Mouse (Mus musculus) limb, embryonic 14.5 days (tissue): Measurements from ENCODE around the gene Galntl6. TPM values are rescaled to one million over a fixed set of nuclear protein-coding genes. Genes with fewer than 3 reads are reported as not detected.
"Not testable (repeated sequence)": the region's sequence is repeated elsewhere in the genome, so short reads cannot be mapped to it uniquely, and the experiment has no call there.

Experiments used
- ATAC-seq: fragments of 200-750 bp; cut with Nextera tagmentation; 2 replicates; pipeline ENCODE4 v1.8.0; 2017; ENCODE audit warnings: low read depth, moderate number of reproducible peaks, moderate TSS enrichment; ENCODE audit not compliant: low FRiP score
- DNase-seq: peaks from one replicate; pipeline ENCODE4 v3.0.0-alpha.2; 2015; ENCODE audit warnings: low spot score
- H3K27ac ChIP-seq: fragments of 300-500 bp; sonication (generic); replicated peaks from 2 replicates; pipeline ENCODE4 v1.5.1; 2014; ENCODE audit warnings: low read depth, mild to moderate bottlenecking, low read length, moderate library complexity, mixed read lengths
- H3K27me3 ChIP-seq: fragments of 300-500 bp; sonication (generic); 2 replicates; pipeline ENCODE4 v1.6.1; 2014; ENCODE audit warnings: low read length, mixed read lengths; ENCODE audit not compliant: control insufficient read depth, insufficient read depth
- H3K36me3 ChIP-seq: fragments of 300-500 bp; sonication (generic); 2 replicates; pipeline ENCODE4 v1.6.1; 2014; ENCODE audit warnings: mild to moderate bottlenecking, low read length, moderate library complexity, mixed read lengths; ENCODE audit not compliant: control insufficient read depth, insufficient read depth
- H3K4me1 ChIP-seq: fragments of 300-500 bp; sonication (generic); 2 replicates; pipeline ENCODE4 v1.6.1; 2014; ENCODE audit warnings: antibody characterized with exemption, low read length, mixed read lengths; ENCODE audit not compliant: control insufficient read depth, insufficient read depth
- H3K4me2 ChIP-seq: fragments of 300-500 bp; sonication (generic); replicated peaks from 2 replicates; pipeline ENCODE4 v1.6.1; 2014; ENCODE audit warnings: low read depth, mild to moderate bottlenecking, low read length, moderate library complexity; ENCODE audit not compliant: severe bottlenecking
- H3K4me3 ChIP-seq: fragments of 300-500 bp; sonication (generic); replicated peaks from 2 replicates; pipeline ENCODE4 v1.5.1; 2014; ENCODE audit warnings: low read length
- H3K9ac ChIP-seq: fragments of 300-500 bp; sonication (generic); 2 replicates; pipeline ENCODE4 v1.6.1; 2014; ENCODE audit warnings: mild to moderate bottlenecking, low read depth, low read length, moderate library complexity; ENCODE audit not compliant: severe bottlenecking
- H3K9me3 ChIP-seq: fragments of 300-500 bp; sonication (generic); 2 replicates; pipeline ENCODE4 v1.6.1; 2016; ENCODE audit warnings: low read length; ENCODE audit not compliant: control insufficient read depth
- POLR2A ChIP-seq: fragments of 200-500 bp; IDR thresholded peaks from 2 replicates; pipeline ENCODE4 v1.8.0; 2012; ENCODE audit warnings: inconsistent platforms, mild to moderate bottlenecking, moderate library complexity, borderline replicate concordance; ENCODE audit not compliant: insufficient read depth, insufficient read length; ENCODE audit errors: extremely low read depth
- WGBS: fragments of 180-500 bp; shearing (Covaris S2); extraction: QIAGEN DNeasy Blood & Tissue Kit; methylation state at CpG from one replicate; pipeline ENCODE4 v1.1.7; 2014; 5-methylcytosine and 5-hydroxymethylcytosine counted together
- polyA plus RNA-seq, 2 experiments: library from polyadenylated mRNA; depleted of rRNA in 1 of 2; stranded (reverse) in 1 of 2; unstranded in 1 of 2; fragments of >200 nt; fragmentation: Nextera tagmentation in 1 of 2; extraction: Ambion mirVana in 1 of 2; gene quantifications; 2 replicates each; pipeline versions ENCODE4 v1.2.1 to v1.2.3; 2012 to 2014

Gene Galntl6
- polyA plus RNA-seq, 2 experiments: 0.57 to 0.65 TPM

GRCm38 (mm10) chr8:58487099-58487498 is 425.3 kb downstream of the Galntl6 start:
- H3K4me2 ChIP-seq: no peak overlapping the region
- no peak overlapping the region for H3K9ac ChIP-seq
- no peak for TF ChIP-seq POLR2A
- H3K4me1 ChIP-seq: no peaks in the 10 kb centered on the region
- no peak overlapping the region for H3K27ac ChIP-seq
- DNase-seq: no peak
- H3K36me3 ChIP-seq: no peaks in the 10 kb centered on the region
- H3K27me3 ChIP-seq: no peaks in the 10 kb centered on the region
- no peak for ATAC-seq
- WGBS: 72% methylated on average over 4 of the region's 4 CpGs
- no peaks in the 10 kb centered on the region for H3K9me3 ChIP-seq
- H3K4me3 ChIP-seq: no peak overlapping the region

- H3K9ac ChIP-seq, H3K9me3 ChIP-seq, H3K4me2 ChIP-seq, H3K4me3 ChIP-seq, H3K27me3 ChIP-seq, ATAC-seq, H3K4me1 ChIP-seq, DNase-seq, H3K36me3 ChIP-seq, H3K27ac ChIP-seq: not testable (repeated sequence)
- 89% methylated on average over 2 of the region's 2 CpGs for WGBS
These were observed 449.1 kb downstream of the Galntl6 start for GRCm38 (mm10) chr8:58463342-58463741.

GRCm38 (mm10) chr8:58442696-58443095 is 469.7 kb downstream of the Galntl6 start:
- H3K9ac ChIP-seq: no peak overlapping the region
- H3K4me2 ChIP-seq: no peak overlapping the region
- no peak for TF ChIP-seq POLR2A
- H3K9me3 ChIP-seq: no peaks in the 10 kb centered on the region
- no peaks in the 10 kb centered on the region for H3K4me1 ChIP-seq
- H3K4me3 ChIP-seq: no peak overlapping the region
- H3K27ac ChIP-seq: no peak overlapping the region
- H3K36me3 ChIP-seq: no peaks in the 10 kb centered on the region
- DNase-seq (no peak), ATAC-seq (no peak)
- WGBS: 79% methylated on average over 2 of the region's 2 CpGs
- H3K27me3 ChIP-seq: no peaks in the 10 kb centered on the region

DNA sequence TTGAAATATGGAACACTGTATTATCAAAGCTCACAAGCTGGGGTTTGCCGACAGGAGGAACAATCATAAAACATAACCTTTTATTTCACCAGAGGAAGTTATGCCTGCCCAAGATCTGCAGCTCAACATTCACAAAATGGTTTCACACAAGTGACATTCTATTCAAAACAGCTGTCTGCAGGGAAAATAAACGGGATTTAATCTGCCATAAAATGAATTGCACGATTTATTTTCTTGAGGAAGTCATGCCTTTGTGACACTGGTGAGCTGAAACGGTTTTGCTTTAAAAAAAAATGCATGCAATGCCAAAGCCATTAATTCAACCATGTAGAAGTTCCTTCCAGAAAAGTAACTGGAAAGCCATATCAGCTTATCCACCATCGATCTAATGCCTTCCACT is 494.0 kb downstream of the Galntl6 start:
- 19% methylated on average over 5 of the region's 5 CpGs for WGBS
- no peak overlapping the region for H3K9ac ChIP-seq

DNA sequence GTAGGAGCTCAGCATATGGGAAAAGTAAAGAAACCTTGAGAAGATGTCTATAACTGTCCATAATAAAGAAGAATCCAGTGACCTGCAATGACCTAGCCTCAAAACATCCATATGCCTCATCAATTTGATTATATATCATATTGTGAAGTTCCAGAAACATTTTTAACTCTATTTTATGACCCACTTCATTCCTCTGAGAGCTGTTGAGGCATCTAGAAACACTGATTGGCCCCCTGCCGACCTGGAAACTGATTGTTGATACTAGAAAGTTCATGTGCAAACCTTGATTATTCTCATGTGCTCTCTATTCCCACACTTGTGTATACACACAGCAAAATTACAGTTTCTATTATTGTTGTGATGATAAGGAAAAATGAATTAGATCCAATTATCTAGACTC is 494.9 kb downstream of the Galntl6 start:
- H3K4me3 ChIP-seq: no peak overlapping the region
- no peaks in the 10 kb centered on the region for H3K27me3 ChIP-seq
- no peaks in the 10 kb centered on the region for H3K9me3 ChIP-seq
- H3K27ac ChIP-seq: no peak overlapping the region
- H3K36me3 ChIP-seq: no peaks in the 10 kb centered on the region
- no peak for ATAC-seq
- H3K4me1 ChIP-seq: no peaks in the 10 kb centered on the region
- H3K4me2 ChIP-seq: no peak overlapping the region
- TF ChIP-seq POLR2A: no peak
- DNase-seq: no peak
- no peak overlapping the region for H3K9ac ChIP-seq
- 67% methylated on average over 1 of the region's 1 CpGs for WGBS

More for the DNA sequence above, 494.0 kb downstream of the Galntl6 start:
- TF ChIP-seq POLR2A: no peak
- ATAC-seq (peak; percentile 50; the same call in 1 of the 2 replicates), DNase-seq (peak; percentile 11)
- Histone ChIP-seq H3K27me3 (no peaks in the 10 kb centered on the region), H3K4me1 (no peaks in the 10 kb centered on the region), H3K9me3 (no peaks in the 10 kb centered on the region), H3K36me3 (no peaks in the 10 kb centered on the region), H3K4me3 (no peak overlapping the region), H3K4me2 (no peak overlapping the region), H3K27ac (no peak overlapping the region)

GRCm38 (mm10) chr8:58396500-58396899 is 515.9 kb downstream of the Galntl6 start:
- no peaks in the 10 kb centered on the region for H3K36me3 ChIP-seq
- no peak overlapping the region for H3K4me3 ChIP-seq
- ATAC-seq (no peak), DNase-seq (no peak)
- no peaks in the 10 kb centered on the region for H3K9me3 ChIP-seq
- H3K27ac ChIP-seq: no peak overlapping the region
- 39% methylated on average over 3 of the region's 3 CpGs for WGBS
- no peak overlapping the region for H3K9ac ChIP-seq
- H3K4me2 ChIP-seq: no peak overlapping the region
- H3K27me3 ChIP-seq: no peaks in the 10 kb centered on the region
- TF ChIP-seq POLR2A: no peak
- H3K4me1 ChIP-seq: no peaks in the 10 kb centered on the region
